Mouse (Mus musculus): ENCODE measurements at regions not wholly inside any gene's neighbourhood (a gene's known extent, or its start where the extent isn't known, plus 50 kb on each side); places are given as distances from the start of the nearest gene placed in this dataset.

- Histone ChIP-seq H3K4me1 (ENCODE audit: control insufficient read depth, insufficient read depth, low read length) (no peaks in the 10 kb centered on the region), H3K36me3 (ENCODE audit: control insufficient read depth, insufficient read depth, low read length) (no peaks in the 10 kb centered on the region), H3K79me2 (ENCODE audit: control insufficient read depth, insufficient read depth, low read length) (no peaks in the 10 kb centered on the region), H3K9ac (ENCODE audit: low read depth, low read length) (no peak overlapping the region), H3K27me3 (ENCODE audit: control insufficient read depth, insufficient read depth, low read length) (no peaks in the 10 kb centered on the region; the same call in 1 of the 2 replicates), H3K4me3 (ENCODE audit: insufficient read depth, low read depth, low read length) (no peak overlapping the region), H3K27ac (replicated peaks; ENCODE audit: insufficient read depth, low read depth, low read length) (no peak overlapping the region)
- no peak for DNase-seq (ENCODE audit: extremely low read depth, low read depth, low spot score)
- WGBS = 71% methylated on average over 15 of the region's 15 CpGs
- TF ChIP-seq CTCF (IDR thresholded peaks at IDR 0.05; ENCODE audit: low read depth, low read length) = no peak
Measured at GRCm38 (mm10) chr2:163151016-163151415, 51.9 kb upstream of the Tox2 start.

- no peak for DNase-seq (ENCODE audit: extremely low read depth, low read depth, low spot score)
- Histone ChIP-seq H3K9ac (ENCODE audit: low read depth, low read length) (no peak overlapping the region), H3K79me2 (ENCODE audit: control insufficient read depth, insufficient read depth, low read length) (no peaks in the 10 kb centered on the region), H3K27me3 (ENCODE audit: control insufficient read depth, insufficient read depth, low read length) (no peaks in the 10 kb centered on the region; the same call in 1 of the 2 replicates), H3K4me3 (ENCODE audit: insufficient read depth, low read depth, low read length) (no peak overlapping the region), H3K27ac (replicated peaks; ENCODE audit: insufficient read depth, low read depth, low read length) (no peak overlapping the region), H3K4me1 (ENCODE audit: control insufficient read depth, insufficient read depth, low read length) (no peaks in the 10 kb centered on the region), H3K36me3 (ENCODE audit: control insufficient read depth, insufficient read depth, low read length) (no peaks in the 10 kb centered on the region)
- no peak for TF ChIP-seq CTCF (IDR thresholded peaks at IDR 0.05; ENCODE audit: low read depth, low read length)
- no peak for TF ChIP-seq POLR2A (IDR thresholded peaks at IDR 0.05; ENCODE audit: extremely low read depth, insufficient read depth, low read length)
- 76% methylated on average over 22 of the region's 22 CpGs for WGBS
Measured at GRCm38 (mm10) chr2:163152340-163153033, 50.4 kb upstream of the Tox2 start.
